Mouse (Mus musculus): Measurements from ENCODE around the gene Onecut3.

- TF ChIP-seq POLR2A (IDR thresholded peaks at IDR 0.05; ENCODE audit: borderline replicate concordance, control insufficient read depth, low read depth, low read length) (no peak), CTCF (IDR thresholded peaks at IDR 0.05; ENCODE audit: control insufficient read depth, insufficient read depth, low read length) (no peak)
These were observed 9.1 kb downstream of the Onecut3 start for GRCm38 (mm10) chr10:80503599-80504220.

Data from bone marrow, adult 2 months (tissue).